Mouse (Mus musculus): ENCODE measurements around the gene Rpl23a.

GRCm38 (mm10) chr11:78166640-78167039, 16.7 kb downstream of the Rpl23a start:
- TF ChIP-seq POLR2A (IDR thresholded peaks at IDR 0.05; ENCODE audit: control insufficient read depth, extremely low read depth, insufficient read depth, low read length, poor library complexity) (no peak), CTCF (IDR thresholded peaks at IDR 0.05; ENCODE audit: borderline replicate concordance, control insufficient read depth, extremely low read depth, insufficient read depth, low read length, poor library complexity) (no peak)

Data from thymus, adult 2 months (tissue).